Mouse (Mus musculus) WW6 (cell line): ENCODE results near the gene Col1a2.

Source experiments
- DNase-seq: peaks from one replicate; pipeline ENCODE4 v3.0.0-alpha.2; 2013; ENCODE audit warnings: low read depth, low spot score

Col1a2 gene

GRCm38 (mm10) chr6:4514671-4515070 lies 10.1 kb downstream of the Col1a2 start:
- no peak for DNase-seq

GRCm38 (mm10) chr6:4521031-4521430 lies 16.4 kb downstream of the Col1a2 start:
- no peak for DNase-seq

DNA sequence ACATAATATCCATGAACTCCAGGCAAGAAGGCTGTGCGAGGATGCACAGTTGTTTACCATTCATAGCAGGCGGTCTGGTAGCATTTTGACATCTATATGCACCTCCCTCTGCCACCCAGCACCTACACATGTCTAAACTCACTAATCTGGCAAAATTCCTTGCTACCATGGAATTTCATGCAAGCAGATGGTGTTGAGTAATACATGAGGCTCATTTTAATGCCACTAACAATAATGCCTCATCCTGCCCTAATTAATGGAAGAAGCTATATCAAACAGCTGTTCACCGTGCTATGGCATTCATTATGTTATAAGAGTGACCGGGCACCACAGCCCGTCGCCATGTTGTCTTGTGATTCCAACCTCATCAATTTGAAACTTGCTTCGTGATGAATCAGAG lies 23.8 kb downstream of the Col1a2 start:
- no peak for DNase-seq

- no peak for DNase-seq
These were observed 26.4 kb downstream of the Col1a2 start for GRCm38 (mm10) chr6:4530986-4531385.

GRCm38 (mm10) chr6:4532898-4533297 lies 28.3 kb downstream of the Col1a2 start:
- no peak for DNase-seq

GRCm38 (mm10) chr6:4534462-4535079 lies 30.0 kb downstream of the Col1a2 start:
- DNase-seq, result no peak

DNA sequence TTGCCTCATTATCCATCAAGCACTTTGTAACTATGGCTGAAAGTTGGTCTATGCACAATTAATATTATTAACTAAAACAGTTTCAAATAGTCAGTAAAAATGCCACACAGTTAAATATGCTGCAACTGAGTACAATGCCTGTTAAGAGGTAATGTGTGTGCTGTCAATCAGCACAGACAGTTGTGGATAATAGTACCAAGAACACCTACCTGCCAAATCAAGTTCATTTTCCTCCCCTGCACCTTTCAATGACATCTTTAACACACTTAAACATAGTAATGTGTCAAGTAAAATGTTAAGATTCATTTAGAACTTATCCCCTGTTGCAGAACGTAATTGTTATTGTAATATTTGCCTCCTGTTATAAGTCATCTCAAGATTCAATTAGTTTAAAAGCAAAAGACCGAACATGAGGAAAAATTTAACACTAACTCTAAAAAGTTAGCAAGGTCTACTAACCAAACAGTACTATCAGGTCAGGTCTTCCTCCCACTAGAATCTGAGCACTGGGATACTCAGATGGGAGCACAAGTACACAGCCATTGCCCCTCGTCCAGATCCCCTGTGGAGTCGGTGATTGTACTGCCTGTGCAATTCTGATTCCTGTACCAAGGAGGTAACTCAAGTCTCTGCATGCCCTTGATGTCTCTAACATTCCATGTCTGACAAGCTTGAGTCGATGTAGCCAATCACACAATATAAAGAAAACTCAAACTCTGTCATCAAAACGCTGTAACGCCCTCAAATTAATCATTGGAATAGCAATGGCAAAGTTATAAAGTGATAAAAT lies 37.5 kb downstream of the Col1a2 start:
- no peak for DNase-seq

GRCm38 (mm10) chr6:4544554-4544953 lies 39.9 kb downstream of the Col1a2 start:
- DNase-seq, result no peak

GRCm38 (mm10) chr6:4545727-4546126 lies 41.1 kb downstream of the Col1a2 start:
- DNase-seq, result no peak

DNA sequence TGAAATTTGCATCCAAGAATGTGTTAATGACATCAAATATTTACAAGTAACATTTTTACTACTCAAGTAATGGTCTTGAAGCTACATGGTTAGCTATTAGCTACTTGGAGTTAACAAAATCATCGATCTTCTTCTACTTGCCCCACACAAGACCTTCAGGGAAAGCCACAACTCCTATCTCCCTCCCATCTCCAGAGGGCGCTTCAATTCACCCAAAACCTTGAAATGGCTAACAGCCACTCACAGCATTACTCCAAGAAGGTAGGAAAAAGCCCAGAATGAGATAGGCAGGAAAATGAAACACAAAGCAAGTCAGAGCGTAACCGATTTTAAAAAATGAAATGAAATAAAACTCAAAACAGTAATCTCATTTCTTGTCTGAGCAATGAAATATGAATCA lies 44.3 kb downstream of the Col1a2 start:
- no peak for DNase-seq

DNA sequence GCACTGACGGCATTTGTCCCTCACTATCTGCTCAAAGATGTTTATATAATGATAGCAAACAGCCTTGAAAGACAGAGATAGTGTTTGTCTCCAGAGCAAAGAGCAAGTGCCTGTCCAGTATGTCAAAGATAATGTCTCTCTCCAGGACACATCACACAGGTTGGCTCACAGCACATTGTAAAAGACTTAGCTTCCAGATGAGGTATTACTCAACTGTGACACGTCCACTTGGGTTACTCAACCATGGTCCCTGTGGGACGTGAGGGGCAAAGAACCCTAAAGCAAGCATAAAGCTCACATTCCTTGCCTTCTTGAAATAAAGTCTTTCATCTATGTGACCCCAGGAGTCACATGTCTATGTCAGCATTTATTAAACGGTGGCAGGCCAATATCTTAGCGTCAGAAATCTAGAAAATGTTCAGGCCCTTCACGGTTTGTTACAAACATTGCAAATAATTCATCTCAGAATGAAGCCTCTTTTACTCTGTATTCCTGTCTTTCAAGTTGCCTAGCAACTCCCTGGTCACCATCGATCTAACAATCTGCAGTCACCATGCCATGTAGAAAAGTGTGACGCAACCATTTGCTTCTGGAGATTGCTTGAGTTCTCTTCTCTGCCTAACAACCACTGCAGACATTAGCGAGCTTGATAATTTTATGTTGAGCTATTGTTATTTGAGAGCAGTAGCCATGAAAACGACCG lies 45.4 kb downstream of the Col1a2 start:
- no peak for DNase-seq

DNA sequence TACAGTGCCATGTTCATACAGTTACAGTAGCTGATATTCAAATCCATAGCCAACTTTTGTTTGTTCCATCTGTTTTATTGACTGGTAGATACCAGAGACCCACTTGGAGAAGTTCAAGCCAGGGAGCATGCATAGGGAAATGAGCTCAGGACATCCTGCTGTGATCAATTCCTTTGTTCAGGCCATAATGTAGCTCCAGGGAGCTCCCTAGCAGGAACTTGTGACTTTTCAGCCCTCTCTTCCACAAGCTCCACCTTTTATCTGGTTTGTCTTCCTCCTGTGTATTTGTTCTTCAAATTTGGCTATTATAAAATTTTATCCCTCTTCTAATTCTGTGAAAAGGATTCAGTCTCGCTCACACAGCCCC lies 45.9 kb downstream of the Col1a2 start:
- DNase-seq, result no peak

- no peak for DNase-seq
These were observed 50.8 kb downstream of the Col1a2 start for GRCm38 (mm10) chr6:4555366-4555765.

DNA sequence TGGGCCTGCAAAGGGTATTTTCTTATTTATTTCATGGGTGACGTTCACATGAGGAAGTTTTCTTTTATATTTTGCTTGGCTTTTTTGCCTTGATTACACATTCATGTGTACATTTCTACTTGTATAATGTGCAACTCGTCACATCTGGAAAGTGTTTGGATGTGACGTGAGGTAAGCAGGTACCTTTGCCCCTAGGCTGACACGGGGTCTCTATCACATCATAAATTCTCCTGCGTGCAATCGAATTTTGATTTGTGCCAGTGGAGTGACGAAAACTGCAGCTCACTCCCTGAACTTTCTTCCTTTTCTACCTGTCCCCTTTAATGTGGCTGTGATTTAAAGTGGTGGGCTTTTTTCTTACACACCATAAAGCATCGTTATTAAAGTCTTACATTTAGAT lies 52.5 kb downstream of the Col1a2 start:
- DNase-seq, result no peak

DNA sequence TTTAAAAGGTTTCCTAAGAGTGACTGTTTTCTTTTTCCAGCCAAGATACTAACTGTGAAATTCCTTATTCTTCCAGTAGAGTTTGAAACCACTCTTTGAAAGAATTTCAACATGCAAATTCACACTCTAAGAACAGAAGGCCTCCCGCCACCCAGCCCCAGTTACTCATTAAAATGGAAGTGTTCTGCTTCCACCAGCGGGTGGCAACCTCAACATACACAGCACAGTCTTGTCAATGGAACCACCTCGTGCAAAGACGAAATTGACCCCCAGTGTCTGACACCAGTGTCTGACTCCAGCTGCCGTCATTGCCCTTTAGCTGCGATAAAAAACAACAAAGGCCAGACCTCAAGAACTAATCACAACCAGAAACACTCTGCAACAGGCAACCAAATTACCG lies 53.1 kb downstream of the Col1a2 start:
- DNase-seq, result no peak

GRCm38 (mm10) chr6:4561156-4561555 lies 56.5 kb downstream of the Col1a2 start:
- no peak for DNase-seq

DNA sequence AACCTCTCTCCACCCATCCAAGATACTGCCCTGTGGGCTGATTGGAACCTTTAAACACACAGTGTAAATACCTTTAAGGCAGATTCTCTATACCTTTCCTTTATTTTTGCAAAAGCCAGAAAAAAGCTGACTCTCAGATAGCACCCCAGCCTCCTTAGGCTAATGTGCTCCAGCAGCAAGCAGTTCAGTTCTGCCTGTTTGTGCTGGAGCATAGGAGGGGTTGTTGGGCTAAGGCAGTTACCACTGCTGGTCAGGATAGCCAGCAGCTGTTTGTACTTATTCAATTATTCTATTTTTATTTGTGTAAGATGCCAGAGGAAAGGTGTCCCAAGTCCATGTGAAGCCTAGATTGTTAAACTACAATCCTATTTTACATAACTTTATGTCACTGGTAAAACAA lies 57.0 kb downstream of the Col1a2 start:
- no peak for DNase-seq

- DNase-seq, result no peak
These were observed 57.8 kb downstream of the Col1a2 start for GRCm38 (mm10) chr6:4562401-4562800.

DNA sequence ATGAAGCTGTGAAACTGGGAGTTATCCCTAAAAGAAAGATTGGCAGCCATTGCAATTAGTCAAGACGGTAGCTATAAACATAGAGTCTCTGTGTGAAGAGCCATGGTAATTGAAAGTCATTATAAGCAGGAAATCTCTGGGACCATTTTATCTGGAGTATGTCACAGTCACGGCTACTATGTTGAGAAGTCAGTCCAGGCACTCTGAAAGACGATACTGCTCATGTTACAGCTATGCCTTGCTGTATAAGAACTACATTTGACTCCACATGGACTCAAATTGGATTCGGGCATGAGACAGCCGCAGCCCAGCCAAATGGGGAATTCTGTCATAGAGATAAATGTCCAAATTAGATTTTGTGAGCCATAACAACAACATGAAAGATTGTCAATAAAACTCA lies 58.9 kb downstream of the Col1a2 start:
- no peak for DNase-seq

GRCm38 (mm10) chr6:4570412-4570811 lies 65.8 kb downstream of the Col1a2 start:
- no peak for DNase-seq

GRCm38 (mm10) chr6:4577756-4578155 lies 73.1 kb downstream of the Col1a2 start:
- DNase-seq, result no peak

- no peak for DNase-seq
These were observed 73.7 kb downstream of the Col1a2 start for GRCm38 (mm10) chr6:4578343-4578742.

DNA sequence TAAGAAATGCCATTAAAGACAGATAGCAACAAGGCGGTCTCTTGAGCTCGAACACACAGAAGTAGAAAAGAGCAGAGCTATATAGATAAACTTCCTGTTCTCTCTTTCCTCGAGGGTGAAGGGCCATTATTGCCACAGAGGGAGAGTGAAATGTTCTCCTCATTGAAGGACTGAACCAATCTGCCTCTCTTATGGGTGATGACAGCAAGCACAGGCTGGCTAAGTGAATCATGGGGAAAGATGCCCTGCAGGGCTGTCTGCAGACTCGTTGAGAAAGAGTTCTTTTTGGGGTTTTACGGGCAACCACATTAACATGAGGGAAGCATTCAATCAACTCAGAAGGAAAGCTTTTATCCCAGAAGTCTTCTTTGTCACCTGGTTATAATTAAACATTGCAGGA lies 75.0 kb downstream of the Col1a2 start:
- DNase-seq, result no peak
